Mouse (Mus musculus) MEL (cell line): Measurements from ENCODE around the gene Dync1h1.

ENCODE experiments used
- GATA1 ChIP-seq: IDR thresholded peaks from 2 replicates; pipeline ENCODE4 v1.6.1; 2011; ENCODE audit warnings: low read depth, low read length, improper control_type of control experiment
- MXI1 ChIP-seq: IDR thresholded peaks from 2 replicates; pipeline ENCODE4 v1.6.1; 2011; ENCODE audit warnings: mild to moderate bottlenecking, low read depth, low read length, improper control_type of control experiment
- POLR2A ChIP-seq, 2 experiments: IDR thresholded peaks; 2 replicates each; pipeline ENCODE4 v1.6.1; 2011 to 2012; ENCODE audit warnings: low read length in 2 of 2, mild to moderate bottlenecking in 2 of 2, control low read depth in 1 of 2, improper control_type of control experiment in 1 of 2, low read depth in 1 of 2, moderate library complexity in 1 of 2; ENCODE audit not compliant: control insufficient read depth in 1 of 2, insufficient read depth in 1 of 2, poor library complexity in 1 of 2
- POLR2AphosphoS2 ChIP-seq: IDR thresholded peaks from 2 replicates; pipeline ENCODE4 v1.6.1; 2011; ENCODE audit warnings: low read length, improper control_type of control experiment
- TCF12 ChIP-seq: IDR thresholded peaks from 2 replicates; pipeline ENCODE4 v1.6.1; 2014; ENCODE audit warnings: low read depth, mild to moderate bottlenecking, inconsistent platforms, low read length, improper control_type of control experiment, moderate library complexity
- USF1 ChIP-seq: IDR thresholded peaks from 2 replicates; pipeline ENCODE4 v1.6.1; 2014; ENCODE audit warnings: low read depth, mild to moderate bottlenecking, inconsistent platforms, low read length, improper control_type of control experiment, moderate library complexity

GRCm38 (mm10) chr12:110707451-110707850, 106.2 kb downstream of the Dync1h1 start:
- no peak for TF ChIP-seq TCF12
- TF ChIP-seq GATA1: no peak
- TF ChIP-seq USF1: no peak
- TF ChIP-seq POLR2A (IDR thresholded peaks at IDR 0.05; ENCODE audit: control insufficient read depth in 1 of 2, insufficient read depth in 1 of 2, low read depth in 1 of 2, low read length in 2 of 2, poor library complexity in 1 of 2): no peak
- TF ChIP-seq MXI1: no peak
- TF ChIP-seq POLR2AphosphoS2: no peak
